Mouse (Mus musculus) liver, adult 2 months (tissue): ENCODE data around the gene 1700010I14Rik.

ENCODE experiments used
- CTCF ChIP-seq: fragments of 200-500 bp; IDR thresholded peaks from 2 replicates; pipeline ENCODE4 v1.5.1; 2011; ENCODE audit warnings: low read depth, low read length, control low read depth
- POLR2A ChIP-seq: fragments of 200-500 bp; IDR thresholded peaks from 2 replicates; pipeline ENCODE4 v1.6.1; 2011; ENCODE audit warnings: low read length, control low read depth; ENCODE audit not compliant: insufficient read depth; ENCODE audit errors: extremely low read depth

DNA sequence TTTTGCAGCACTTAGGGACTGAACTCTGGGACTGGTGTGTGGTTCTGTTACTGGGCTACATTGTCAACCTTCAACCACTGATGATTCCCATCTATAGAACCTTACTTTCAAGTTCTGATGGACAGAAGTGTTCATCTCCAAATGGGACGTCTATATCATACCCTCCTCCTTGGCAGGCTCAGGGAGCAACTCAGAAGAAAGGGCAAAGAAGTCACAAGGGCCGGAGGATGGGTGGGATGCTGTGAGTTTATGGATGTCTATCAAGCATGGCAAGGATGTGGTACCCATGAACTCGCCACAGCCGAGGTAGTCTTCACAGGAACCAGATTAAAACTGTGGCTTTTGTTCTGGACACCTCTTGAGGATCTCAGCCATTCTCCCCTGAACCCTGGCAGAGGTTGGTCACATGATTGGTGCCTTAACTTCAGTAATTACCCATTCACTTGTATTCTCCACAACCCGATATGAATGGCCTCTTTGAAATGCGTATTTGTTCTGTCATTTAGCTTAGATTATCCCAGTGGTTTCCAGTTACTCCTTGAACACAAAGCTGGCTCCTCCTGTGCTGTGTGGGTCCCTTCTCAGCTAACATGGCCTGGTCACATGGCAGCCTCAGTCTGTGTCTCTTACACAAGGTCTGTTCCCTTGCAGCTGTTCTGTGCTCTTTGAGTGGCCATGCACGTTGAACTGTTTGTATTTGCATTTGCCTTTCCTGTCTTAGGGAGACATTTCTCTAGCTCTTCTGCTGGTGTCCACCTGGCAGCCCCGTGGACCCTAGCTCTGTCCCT is 47.6 kb downstream of the 1700010I14Rik start:
- no peak for TF ChIP-seq POLR2A
- no peak for TF ChIP-seq CTCF
